8 mouse cellular contexts compared by ENCODE assay signal in the genomic region with DNA sequence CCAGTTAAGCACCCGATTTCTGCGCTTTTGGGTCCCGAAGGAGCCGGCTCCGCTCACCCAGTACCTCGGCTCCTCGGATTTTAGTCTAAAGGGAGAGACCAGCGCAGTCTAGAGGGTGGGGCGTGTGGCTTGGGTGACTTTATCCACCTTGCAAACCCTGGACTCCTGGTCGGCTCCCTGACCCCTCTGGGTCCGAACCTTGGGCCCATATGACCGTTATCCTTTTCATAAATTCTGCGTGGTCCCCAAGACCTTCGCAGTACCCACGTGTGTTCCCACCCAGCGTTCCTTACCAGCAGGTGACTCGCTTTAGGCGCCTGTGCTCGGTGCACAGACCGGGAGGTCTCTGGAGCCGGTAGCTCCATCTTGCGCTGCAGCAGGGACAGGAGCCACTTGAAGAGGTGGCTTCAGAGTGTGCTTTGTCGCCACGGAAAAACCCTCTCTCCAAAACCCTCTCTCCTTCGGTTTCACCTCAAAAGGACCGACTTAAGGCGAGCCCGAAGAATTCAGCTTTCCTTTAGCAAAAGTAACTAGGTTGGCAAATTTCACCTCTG.
DNase-seq lines count a peak whose midpoint lies in the region; ATAC-seq lines count a peak whose summit lies in the region.

No protein-coding gene starts in this region.

- peaks cover 9% of the 10 kb centered on the region; the same call in 1 of the 2 replicates for H3K27me3 ChIP-seq in heart, embryonic 14.5 days (ENCODE audit: control insufficient read depth, insufficient read depth, low read length)
- peaks cover 37% of the 10 kb centered on the region for H3K27me3 ChIP-seq in heart, embryonic 15.5 days
- H3K27me3 ChIP-seq in liver, embryonic 15.5 days: peaks cover 41% of the 10 kb centered on the region
- no peaks in the 10 kb centered on the region for H3K27me3 ChIP-seq in splenic B cell, adult 2 months (ENCODE audit: control insufficient read depth, insufficient read depth, low read length, poor library complexity, severe bottlenecking)

- H3K36me3 ChIP-seq in heart, embryonic 14.5 days (ENCODE audit: control insufficient read depth, insufficient read depth, low read length): no peaks in the 10 kb centered on the region
- no peaks in the 10 kb centered on the region for H3K36me3 ChIP-seq in heart, embryonic 15.5 days
- H3K36me3 ChIP-seq in liver, embryonic 15.5 days (replicated peaks): no peaks in the 10 kb centered on the region
- H3K36me3 ChIP-seq in splenic B cell, adult 2 months (ENCODE audit: control insufficient read depth, insufficient read depth, low read length, poor library complexity, severe bottlenecking): no peaks in the 10 kb centered on the region

- peak overlapping the region; percentile 65 to 78 for H3K4me3 ChIP-seq in heart, embryonic 14.5 days (ENCODE audit: control insufficient read depth in 1 of 2, insufficient read depth in 1 of 2, low read depth in 1 of 2, low read length in 2 of 2)
- peak overlapping the region; percentile 80 for H3K4me3 ChIP-seq in heart, embryonic 15.5 days
- peak overlapping the region; percentile 45 for H3K4me3 ChIP-seq in liver, embryonic 15.5 days (replicated peaks)

- intact Hi-C loops in gastrocnemius, postnatal 14 days (cut with DNase I; ENCODE audit: low total_unique reads): loop anchor here (5.0 kb wide), 1 partner anchor 863 kb away; no protein-coding TSS in a partner anchor

- no peak overlapping the region for H3K27ac ChIP-seq in heart, embryonic 14.5 days (replicated peaks in 1 of 2; ENCODE audit: control insufficient read depth in 1 of 2, insufficient read depth in 1 of 2, low read depth in 2 of 2, low read length in 2 of 2)
- no peak overlapping the region for H3K27ac ChIP-seq in heart, embryonic 15.5 days
- H3K27ac ChIP-seq in liver, embryonic 15.5 days (replicated peaks): no peak overlapping the region

- peak overlapping the region; percentile 99 for H3K4me2 ChIP-seq in heart, embryonic 14.5 days (ENCODE audit: low read length)
- H3K4me2 ChIP-seq in heart, embryonic 15.5 days: peak overlapping the region; percentile 100
- peak overlapping the region; percentile 68 for H3K4me2 ChIP-seq in liver, embryonic 15.5 days

- whole genome bisulfite sequencing in heart, embryonic 14.5 days: under 1% methylated on average over 28 of the region's 28 CpGs
- WGBS in heart, embryonic 15.5 days: 1% methylated on average over 28 of the region's 28 CpGs
- WGBS in liver, embryonic 15.5 days (ENCODE audit: insufficient replicate concordance): 2% methylated on average over 28 of the region's 28 CpGs

- H3K4me1 ChIP-seq in heart, embryonic 14.5 days (ENCODE audit: control insufficient read depth in 2 of 2, insufficient read depth in 2 of 2, low read length in 2 of 2): peaks cover 3 to 7% of the 10 kb centered on the region in 2 experiments; a peak in 2 of 4 replicates
- H3K4me1 ChIP-seq in heart, embryonic 15.5 days (replicated peaks): peaks cover 22% of the 10 kb centered on the region
- H3K4me1 ChIP-seq in liver, embryonic 15.5 days (replicated peaks): 0 out of 2 replicates have a peak, but pooled peaks cover 3% of the 10 kb centered on the region

- no peak for DNase-seq in heart, adult 11 months
- DNase-seq in brain, adult 2 months (ENCODE audit: low read depth, low spot score): peak; percentile 80
- peak; percentile 38 for DNase-seq in splenic B cell, adult 2 months (ENCODE audit: low read depth, low spot score)
- no peak for DNase-seq in gastrocnemius, adult 18-20 months (ENCODE audit: low spot score)
- no peak for DNase-seq in gastrocnemius, postnatal 14 days

- H3K9me3 ChIP-seq in heart, embryonic 14.5 days (ENCODE audit: control insufficient read depth, low read length): no peaks in the 10 kb centered on the region
- no peaks in the 10 kb centered on the region for H3K9me3 ChIP-seq in heart, embryonic 15.5 days (replicated peaks)
- no peaks in the 10 kb centered on the region for H3K9me3 ChIP-seq in liver, embryonic 15.5 days (replicated peaks)

- peak overlapping the region; percentile 74 for H3K9ac ChIP-seq in heart, embryonic 14.5 days (ENCODE audit: low read length)
- H3K9ac ChIP-seq in heart, embryonic 15.5 days: peak overlapping the region; percentile 54
- H3K9ac ChIP-seq in liver, embryonic 15.5 days: no peak overlapping the region

- peak; percentile 62 for ATAC-seq in heart, embryonic 14.5 days (ENCODE audit: insufficient number of reproducible peaks, insufficient read depth, low FRiP score, low read depth)
- peak; percentile 37 for ATAC-seq in heart, embryonic 15.5 days (replicated peaks; ENCODE audit: insufficient number of reproducible peaks, insufficient read depth, low FRiP score, low read depth)
- no peak for ATAC-seq in liver, embryonic 15.5 days (ENCODE audit: insufficient read depth)

Comparison
In these comparisons a context has a peak if more than half of its experiments do, and no peak if none do; other contexts are left out.
1. DNase-seq: peak in brain, adult 2 months (single experiment) and splenic B cell, adult 2 months (single experiment); none in heart, adult 11 months (single experiment), gastrocnemius, adult 18-20 months (single experiment) and gastrocnemius, postnatal 14 days (single experiment).
2. Peak in every context shown above with its lines, with median percentiles within 50 percentile points of each other: H3K4me2 ChIP-seq and H3K4me3 ChIP-seq.